Mouse (Mus musculus): Measurements from ENCODE around the gene Mms22l. TPM values are rescaled to one million over a fixed set of nuclear protein-coding genes. Genes with fewer than 3 reads are reported as not detected.

Mms22l gene
- total and polyA plus RNA-seq, 3 experiments: 72.8 to 109 (median 96.3) TPM

GRCm38 (mm10) chr4:24577594-24577993, 81.3 kb downstream of the Mms22l start:
- ATAC-seq (ENCODE audit: extremely low read depth, insufficient number of reproducible peaks, low FRiP score, poor library complexity, severe bottlenecking) (no peak), DNase-seq (ENCODE audit: low spot score) (no peak)
- no peaks in the 10 kb centered on the region for H3K27me3 ChIP-seq (ENCODE audit: insufficient read depth, low read length)
- H3K9me3 ChIP-seq (replicated peaks): no peaks in the 10 kb centered on the region
- TF ChIP-seq TAL1 (conservative IDR thresholded peaks at IDR 0.05; ENCODE audit: low read depth, low read length): no peak
- no peak for TF ChIP-seq GATA1 (IDR thresholded peaks at IDR 0.05; ENCODE audit: borderline replicate concordance, low read length)
- TF ChIP-seq GATA2 (IDR thresholded peaks at IDR 0.05; ENCODE audit: borderline replicate concordance, low read depth, low read length): no peak
- no peak for TF ChIP-seq POLR2AphosphoS5 (IDR thresholded peaks at IDR 0.05; ENCODE audit: insufficient replicate concordance, low read depth, low read length)
- no peak for TF ChIP-seq CTCF (IDR thresholded peaks at IDR 0.05; ENCODE audit: low read depth, low read length)
- H3K36me3 ChIP-seq (replicated peaks): peaks cover 55% of the 10 kb centered on the region
- H3K4me1 ChIP-seq (ENCODE audit: insufficient read depth, low read depth, low read length): no peaks in the 10 kb centered on the region; the same call in 1 of the 2 replicates
- no peak overlapping the region for H3K4me3 ChIP-seq (ENCODE audit: low read depth, low read length)

GRCm38 (mm10) chr4:24582295-24582694, 86.0 kb downstream of the Mms22l start:
- DNase-seq (ENCODE audit: low spot score): no peak
- Histone ChIP-seq H3K36me3 (replicated peaks) (peaks cover 64% of the 10 kb centered on the region), H3K4me3 (ENCODE audit: low read depth, low read length) (no peak overlapping the region), H3K4me1 (ENCODE audit: insufficient read depth, low read depth, low read length) (no peaks in the 10 kb centered on the region), H3K9me3 (replicated peaks) (no peaks in the 10 kb centered on the region), H3K27me3 (ENCODE audit: insufficient read depth, low read length) (no peaks in the 10 kb centered on the region)
- ATAC-seq (ENCODE audit: extremely low read depth, insufficient number of reproducible peaks, low FRiP score, poor library complexity, severe bottlenecking): no peak
- TF ChIP-seq GATA1 (IDR thresholded peaks at IDR 0.05; ENCODE audit: borderline replicate concordance, low read length): no peak
- TF ChIP-seq TAL1 (conservative IDR thresholded peaks at IDR 0.05; ENCODE audit: low read depth, low read length): no peak
- no peak for TF ChIP-seq CTCF (IDR thresholded peaks at IDR 0.05; ENCODE audit: low read depth, low read length)
- no peak for TF ChIP-seq GATA2 (IDR thresholded peaks at IDR 0.05; ENCODE audit: borderline replicate concordance, low read depth, low read length)
- no peak for TF ChIP-seq POLR2AphosphoS5 (IDR thresholded peaks at IDR 0.05; ENCODE audit: insufficient replicate concordance, low read depth, low read length)

GRCm38 (mm10) chr4:24583997-24584396, 87.7 kb downstream of the Mms22l start:
- H3K9me3 ChIP-seq (replicated peaks): no peaks in the 10 kb centered on the region
- H3K27me3 ChIP-seq (ENCODE audit: insufficient read depth, low read length): no peaks in the 10 kb centered on the region
- DNase-seq (ENCODE audit: low spot score): no peak
- no peak overlapping the region for H3K4me3 ChIP-seq (ENCODE audit: low read depth, low read length)
- H3K36me3 ChIP-seq (replicated peaks): peaks cover 66% of the 10 kb centered on the region
- no peaks in the 10 kb centered on the region for H3K4me1 ChIP-seq (ENCODE audit: insufficient read depth, low read depth, low read length)
- ATAC-seq (ENCODE audit: extremely low read depth, insufficient number of reproducible peaks, low FRiP score, poor library complexity, severe bottlenecking): no peak
- TF ChIP-seq CTCF (IDR thresholded peaks at IDR 0.05; ENCODE audit: low read depth, low read length) (no peak), GATA2 (IDR thresholded peaks at IDR 0.05; ENCODE audit: borderline replicate concordance, low read depth, low read length) (no peak), TAL1 (conservative IDR thresholded peaks at IDR 0.05; ENCODE audit: low read depth, low read length) (no peak), GATA1 (IDR thresholded peaks at IDR 0.05; ENCODE audit: borderline replicate concordance, low read length) (no peak), POLR2AphosphoS5 (IDR thresholded peaks at IDR 0.05; ENCODE audit: insufficient replicate concordance, low read depth, low read length) (no peak)

- no peak for TF ChIP-seq CTCF (IDR thresholded peaks at IDR 0.05; ENCODE audit: low read depth, low read length)
- no peak for TF ChIP-seq GATA1 (IDR thresholded peaks at IDR 0.05; ENCODE audit: borderline replicate concordance, low read length)
- no peak for TF ChIP-seq TAL1 (conservative IDR thresholded peaks at IDR 0.05; ENCODE audit: low read depth, low read length)
- no peak for TF ChIP-seq GATA2 (IDR thresholded peaks at IDR 0.05; ENCODE audit: borderline replicate concordance, low read depth, low read length)
- ATAC-seq (ENCODE audit: extremely low read depth, insufficient number of reproducible peaks, low FRiP score, poor library complexity, severe bottlenecking) (no peak), DNase-seq (ENCODE audit: low spot score) (no peak)
- H3K4me3 ChIP-seq (ENCODE audit: low read depth, low read length): no peak overlapping the region
- H3K27me3 ChIP-seq (ENCODE audit: insufficient read depth, low read length): no peaks in the 10 kb centered on the region
- H3K9me3 ChIP-seq (replicated peaks): no peaks in the 10 kb centered on the region
- no peaks in the 10 kb centered on the region for H3K4me1 ChIP-seq (ENCODE audit: insufficient read depth, low read depth, low read length)
- peaks cover 80% of the 10 kb centered on the region for H3K36me3 ChIP-seq (replicated peaks)
Observed at GRCm38 (mm10) chr4:24594824-24595223, 98.6 kb downstream of the Mms22l start.

GRCm38 (mm10) chr4:24596942-24597611, 100.8 kb downstream of the Mms22l start:
- TF ChIP-seq CTCF (IDR thresholded peaks at IDR 0.05; ENCODE audit: low read depth, low read length) (no peak), GATA2 (IDR thresholded peaks at IDR 0.05; ENCODE audit: borderline replicate concordance, low read depth, low read length) (no peak), TAL1 (conservative IDR thresholded peaks at IDR 0.05; ENCODE audit: low read depth, low read length) (no peak), POLR2AphosphoS5 (IDR thresholded peaks at IDR 0.05; ENCODE audit: insufficient replicate concordance, low read depth, low read length) (no peak), GATA1 (IDR thresholded peaks at IDR 0.05; ENCODE audit: borderline replicate concordance, low read length) (no peak)
- no peaks in the 10 kb centered on the region for H3K9me3 ChIP-seq (replicated peaks)
- peaks cover 83% of the 10 kb centered on the region for H3K36me3 ChIP-seq (replicated peaks)
- no peaks in the 10 kb centered on the region for H3K4me1 ChIP-seq (ENCODE audit: insufficient read depth, low read depth, low read length)
- DNase-seq (ENCODE audit: low spot score) (no peak), ATAC-seq (ENCODE audit: extremely low read depth, insufficient number of reproducible peaks, low FRiP score, poor library complexity, severe bottlenecking) (peak; percentile 28; the same call in 1 of the 2 replicates)
- no peaks in the 10 kb centered on the region for H3K27me3 ChIP-seq (ENCODE audit: insufficient read depth, low read length)
- no peak overlapping the region for H3K4me3 ChIP-seq (ENCODE audit: low read depth, low read length)

GRCm38 (mm10) chr4:24598637-24599036, 102.4 kb downstream of the Mms22l start:
- ATAC-seq (ENCODE audit: extremely low read depth, insufficient number of reproducible peaks, low FRiP score, poor library complexity, severe bottlenecking) (no peak), DNase-seq (ENCODE audit: low spot score) (no peak)
- H3K9me3 ChIP-seq (replicated peaks): no peaks in the 10 kb centered on the region
- TF ChIP-seq GATA2 (IDR thresholded peaks at IDR 0.05; ENCODE audit: borderline replicate concordance, low read depth, low read length) (no peak), CTCF (IDR thresholded peaks at IDR 0.05; ENCODE audit: low read depth, low read length) (no peak), POLR2AphosphoS5 (IDR thresholded peaks at IDR 0.05; ENCODE audit: insufficient replicate concordance, low read depth, low read length) (no peak), TAL1 (conservative IDR thresholded peaks at IDR 0.05; ENCODE audit: low read depth, low read length) (no peak), GATA1 (IDR thresholded peaks at IDR 0.05; ENCODE audit: borderline replicate concordance, low read length) (no peak)
- no peaks in the 10 kb centered on the region for H3K27me3 ChIP-seq (ENCODE audit: insufficient read depth, low read length)
- H3K4me3 ChIP-seq (ENCODE audit: low read depth, low read length): no peak overlapping the region
- no peaks in the 10 kb centered on the region for H3K4me1 ChIP-seq (ENCODE audit: insufficient read depth, low read depth, low read length)
- peaks cover 84% of the 10 kb centered on the region for H3K36me3 ChIP-seq (replicated peaks)

Measured in G1E (cell line).